Mouse (Mus musculus) kidney, embryonic 16.5 days (tissue): ENCODE measurements around the gene Ppp1r10. TPM values are rescaled to one million over a fixed set of nuclear protein-coding genes. Genes with fewer than 3 reads are reported as not detected.

Experiments used
- ATAC-seq: fragments of 200-750 bp; cut with Nextera tagmentation; 2 replicates; pipeline ENCODE4 v1.8.0; 2017; ENCODE audit warnings: moderate TSS enrichment; ENCODE audit not compliant: low FRiP score, low TSS enrichment
- H3K27ac ChIP-seq: fragments of 300-500 bp; sonication (generic); 2 replicates; pipeline ENCODE4 v1.5.1; 2014; ENCODE audit warnings: low read length
- H3K27me3 ChIP-seq: fragments of 300-500 bp; sonication (generic); 2 replicates; pipeline ENCODE4 v1.6.1; 2014; ENCODE audit warnings: low read length, control low read depth, mixed read lengths; ENCODE audit not compliant: insufficient read depth
- H3K36me3 ChIP-seq: fragments of 300-500 bp; sonication (generic); 2 replicates; pipeline ENCODE4 v1.6.1; 2014; ENCODE audit warnings: low read length, control low read depth, mixed read lengths; ENCODE audit not compliant: insufficient read depth
- H3K4me1 ChIP-seq: fragments of 300-500 bp; sonication (generic); 2 replicates; pipeline ENCODE4 v1.6.1; 2014; ENCODE audit warnings: low read length, control low read depth, mixed read lengths; ENCODE audit not compliant: insufficient read depth
- H3K4me2 ChIP-seq: fragments of 300-500 bp; sonication (generic); replicated peaks from 2 replicates; pipeline ENCODE4 v1.6.1; 2014; ENCODE audit warnings: low read depth, low read length
- H3K4me3 ChIP-seq: fragments of 300-500 bp; sonication (generic); 2 replicates; pipeline ENCODE4 v1.5.1; 2014; ENCODE audit warnings: mild to moderate bottlenecking, low read length
- H3K9ac ChIP-seq: fragments of 300-500 bp; sonication (generic); replicated peaks from 2 replicates; pipeline ENCODE4 v1.6.1; 2014; ENCODE audit warnings: low read length
- H3K9me3 ChIP-seq: fragments of 300-500 bp; sonication (generic); 2 replicates; pipeline ENCODE4 v1.6.1; 2016; ENCODE audit warnings: low read length, control low read depth
- WGBS: fragments of 180-500 bp; shearing (Covaris S2); extraction: QIAGEN DNeasy Blood & Tissue Kit; methylation state at CpG from one replicate; pipeline ENCODE4 v1.1.7; 2014; 5-methylcytosine and 5-hydroxymethylcytosine counted together
- polyA plus RNA-seq: library from polyadenylated mRNA; unstranded; fragments of >200 nt; fragmentation: Nextera tagmentation; extraction: Ambion mirVana; gene quantifications from 2 replicates; pipeline ENCODE4 v1.2.1, GENCODE M21; 2015

Gene Ppp1r10
- polyA plus RNA-seq, 1 experiment from 2014 or later = 47.2 TPM

- H3K9me3 ChIP-seq = no peaks in the 10 kb centered on the region
- peaks cover 30% of the 10 kb centered on the region for H3K4me1 ChIP-seq
- peaks cover 18% of the 10 kb centered on the region; the same call in 1 of the 2 replicates for H3K36me3 ChIP-seq
- peak overlapping the region; percentile 85 for H3K4me3 ChIP-seq
- ATAC-seq = no peak
- peak overlapping the region; percentile 95 for H3K27ac ChIP-seq
- 0% methylated on average over 8 of the region's 8 CpGs for WGBS
- peak overlapping the region; percentile 98 for H3K9ac ChIP-seq
- H3K4me2 ChIP-seq = peak overlapping the region; percentile 70
- H3K27me3 ChIP-seq = no peaks in the 10 kb centered on the region
Observed at GRCm38 (mm10) chr17:35917143-35917462, 869 bp downstream of the Ppp1r10 start.

GRCm38 (mm10) chr17:35917463-35918251, 1.4 kb downstream of the Ppp1r10 start:
- peak overlapping the region; percentile 95 for H3K27ac ChIP-seq
- peaks cover 16% of the 10 kb centered on the region; the same call in 1 of the 2 replicates for H3K36me3 ChIP-seq
- peaks cover 30% of the 10 kb centered on the region for H3K4me1 ChIP-seq
- H3K27me3 ChIP-seq = no peaks in the 10 kb centered on the region
- peak overlapping the region; percentile 98 for H3K9ac ChIP-seq
- no peaks in the 10 kb centered on the region for H3K9me3 ChIP-seq
- H3K4me2 ChIP-seq = peak overlapping the region; percentile 70
- WGBS = 0% methylated on average over 13 of the region's 13 CpGs
- ATAC-seq = no peak
- H3K4me3 ChIP-seq = peak overlapping the region; percentile 85

- Histone ChIP-seq H3K27ac (peak overlapping the region; percentile 95), H3K36me3 (peaks cover 12% of the 10 kb centered on the region), H3K9ac (peak overlapping the region; percentile 98), H3K27me3 (no peaks in the 10 kb centered on the region), H3K9me3 (no peaks in the 10 kb centered on the region), H3K4me3 (peak overlapping the region; percentile 85), H3K4me1 (peaks cover 30% of the 10 kb centered on the region), H3K4me2 (peak overlapping the region; percentile 70)
- no peak for ATAC-seq
- under 1% methylated on average over 11 of the region's 11 CpGs for WGBS
Observed at GRCm38 (mm10) chr17:35918276-35919059, 2.2 kb downstream of the Ppp1r10 start.

- Histone ChIP-seq H3K4me2 (peak overlapping the region; percentile 70), H3K9ac (peak overlapping the region; percentile 84), H3K36me3 (peaks cover 15% of the 10 kb centered on the region), H3K4me1 (peaks cover 30% of the 10 kb centered on the region), H3K4me3 (peak overlapping the region; percentile 85), H3K27me3 (no peaks in the 10 kb centered on the region), H3K27ac (peak overlapping the region; percentile 95), H3K9me3 (no peaks in the 10 kb centered on the region)
- peak; percentile 28; the same call in 1 of the 2 replicates for ATAC-seq
- WGBS = 7% methylated on average over 7 of the region's 7 CpGs
Observed at GRCm38 (mm10) chr17:35919060-35919715, 3.0 kb downstream of the Ppp1r10 start.

- peak overlapping the region; percentile 85 for H3K4me3 ChIP-seq
- 42% methylated on average over 6 of the region's 6 CpGs for WGBS
- H3K9me3 ChIP-seq = no peaks in the 10 kb centered on the region
Observed at GRCm38 (mm10) chr17:35919864-35920301, 3.6 kb downstream of the Ppp1r10 start.

GRCm38 (mm10) chr17:35920384-35920783, 4.2 kb downstream of the Ppp1r10 start:
- H3K4me2 ChIP-seq = no peak overlapping the region
- WGBS = 81% methylated on average over 1 of the region's 1 CpGs
- H3K9ac ChIP-seq = peak overlapping the region; percentile 84; the same call in 1 of the 2 replicates
- no peaks in the 10 kb centered on the region for H3K27me3 ChIP-seq
- ATAC-seq = no peak
- no peaks in the 10 kb centered on the region for H3K9me3 ChIP-seq
- peaks cover 24% of the 10 kb centered on the region for H3K4me1 ChIP-seq
- peak overlapping the region; percentile 95 for H3K27ac ChIP-seq
- no peak overlapping the region for H3K4me3 ChIP-seq
- peaks cover 22% of the 10 kb centered on the region for H3K36me3 ChIP-seq

More at GRCm38 (mm10) chr17:35919864-35920301, 3.6 kb downstream of the Ppp1r10 start:
- ATAC-seq = no peak
- Histone ChIP-seq H3K4me2 (peak overlapping the region; percentile 70), H3K4me1 (peaks cover 29% of the 10 kb centered on the region), H3K36me3 (peaks cover 18% of the 10 kb centered on the region), H3K27ac (peak overlapping the region; percentile 95), H3K27me3 (no peaks in the 10 kb centered on the region), H3K9ac (peak overlapping the region; percentile 84)

- WGBS = 70% methylated on average over 5 of the region's 5 CpGs
Observed at GRCm38 (mm10) chr17:35920862-35921562, 4.8 kb downstream of the Ppp1r10 start.

GRCm38 (mm10) chr17:35921710-35922109, 5.5 kb downstream of the Ppp1r10 start:
- H3K27me3 ChIP-seq = no peaks in the 10 kb centered on the region
- H3K36me3 ChIP-seq = peaks cover 32% of the 10 kb centered on the region
- no peak overlapping the region for H3K4me3 ChIP-seq
- H3K4me2 ChIP-seq = no peak overlapping the region
- no peaks in the 10 kb centered on the region for H3K9me3 ChIP-seq
- 71% methylated on average over 4 of the region's 4 CpGs for WGBS
- H3K27ac ChIP-seq = no peak overlapping the region
- peaks cover 21% of the 10 kb centered on the region for H3K4me1 ChIP-seq
- no peak for ATAC-seq
- H3K9ac ChIP-seq = no peak overlapping the region

More at GRCm38 (mm10) chr17:35920862-35921562, 4.8 kb downstream of the Ppp1r10 start:
- no peaks in the 10 kb centered on the region for H3K27me3 ChIP-seq
- H3K9ac ChIP-seq = 0 out of 2 replicates have a peak overlapping the region, but pooled peaks have one; percentile 6
- H3K9me3 ChIP-seq = no peaks in the 10 kb centered on the region
- peak overlapping the region; percentile 95 for H3K27ac ChIP-seq
- peaks cover 25% of the 10 kb centered on the region for H3K36me3 ChIP-seq
- H3K4me1 ChIP-seq = peaks cover 21% of the 10 kb centered on the region
- no peak for ATAC-seq
- H3K4me2 ChIP-seq = no peak overlapping the region
- H3K4me3 ChIP-seq = no peak overlapping the region

- no peak for ATAC-seq
- H3K36me3 ChIP-seq = peaks cover 37% of the 10 kb centered on the region
- H3K27me3 ChIP-seq = no peaks in the 10 kb centered on the region
- H3K9ac ChIP-seq = no peak overlapping the region
- no peaks in the 10 kb centered on the region for H3K9me3 ChIP-seq
- WGBS = 80% methylated on average over 3 of the region's 3 CpGs
- no peak overlapping the region for H3K4me2 ChIP-seq
- peaks cover 21% of the 10 kb centered on the region for H3K4me1 ChIP-seq
- H3K27ac ChIP-seq = no peak overlapping the region
- no peak overlapping the region for H3K4me3 ChIP-seq
Observed at GRCm38 (mm10) chr17:35922566-35922965, 6.3 kb downstream of the Ppp1r10 start.
